Mouse (Mus musculus) adrenal gland, postnatal 36 days (tissue): Measurements from ENCODE around the gene Fam69b. TPM values are rescaled to one million over a fixed set of nuclear protein-coding genes. Genes with fewer than 3 reads are reported as not detected.

Experiments used
- DNase-seq, 2 experiments: peaks; one replicate each; pipeline ENCODE4 v3.0.0; 2021; ENCODE audit warnings: mixed read lengths in 1 of 2
- microRNA-seq: library from miRNA; unstranded; fragments of <30 nt; microRNA quantifications from one replicate; pipeline ENCODE4 v1.2.0, GENCODE M21; 2021
- total RNA-seq, 2 experiments: library from RNA; stranded (reverse); gene quantifications; 2 replicates each; pipeline ENCODE4 v1.2.3; 2021

Gene Fam69b
- total RNA-seq, 2 experiments from 2014 or later = 5.8 to 8.8 TPM

GRCm38 (mm10) chr2:26661768-26662508 lies 33.7 kb downstream of the Fam69b start:
- DNase-seq = no peak

GRCm38 (mm10) chr2:26662509-26662882 lies 34.2 kb downstream of the Fam69b start:
- DNase-seq = no peak

- DNase-seq = no peak
These were observed 34.9 kb downstream of the Fam69b start for GRCm38 (mm10) chr2:26663112-26663511.

- DNase-seq = peak; percentile 60 to 71
These were observed 35.3 kb downstream of the Fam69b start for GRCm38 (mm10) chr2:26663551-26663950.

GRCm38 (mm10) chr2:26668746-26669145 lies 40.5 kb downstream of the Fam69b start:
- no peak for DNase-seq

GRCm38 (mm10) chr2:26671182-26671581 lies 42.9 kb downstream of the Fam69b start, which contains the start of gene Lcn4:
Lcn4 (minus strand) TSS chr2:26671282.
- DNase-seq = no peak

Small RNA genes lying within 50 kb of the gene (microRNA-seq; reads per million reads assigned to microRNA genes)
- gene Mir126a = 2.7 reads per million, percentile 5 among the genes with 10 or more reads in this experiment
- gene Mir126b = not detected

Other genes starting within 250 kb of the Fam69b start
- gene Snapc4, start 247.8 kb upstream of the Fam69b start, total RNA-seq = 10 to 100 TPM; 24.7 to 34.4 TPM
- gene Entr1, start 239.1 kb upstream of the Fam69b start, total RNA-seq = 100 to 1,000 TPM in 1 of 2 experiments, 10 to 100 TPM in 1; 97.9 to 102 TPM
- gene Pmpca, start 239.1 kb upstream of the Fam69b start, total RNA-seq = 100 to 1,000 TPM; 142 to 145 TPM
- 10 to 100 TPM; 13.2 to 19.8 TPM for gene Inpp5e, start 219.3 kb upstream of the Fam69b start, total RNA-seq
- gene Sec16a, start 183.2 kb upstream of the Fam69b start, total RNA-seq = 10 to 100 TPM; 63.2 to 63.3 TPM
- gene Notch1, start 111.8 kb upstream of the Fam69b start, total RNA-seq = 10 to 100 TPM; 17.5 to 25.5 TPM
- gene Egfl7, start 48.4 kb upstream of the Fam69b start, total RNA-seq = 100 to 1,000 TPM in 1 of 2 experiments, 10 to 100 TPM in 1; 86.2 to 127 TPM
- not detected for gene Gm20532, start 41.8 kb upstream of the Fam69b start, total RNA-seq
- 100 to 1,000 TPM; 301 to 364 TPM for gene Agpat2, start 24.0 kb upstream of the Fam69b start, total RNA-seq
- not detected for gene Lcn4, start 42.8 kb downstream of the Fam69b start, total RNA-seq
- not detected for gene Abo, start 236.5 kb downstream of the Fam69b start, total RNA-seq